Mouse (Mus musculus) ES-Bruce4 (cell line): ENCODE results near the gene Tha1. TPM values are rescaled to one million over a fixed set of nuclear protein-coding genes. Genes with fewer than 3 reads are reported as not detected.

Experiments used
- H3K27ac ChIP-seq: 2 replicates; pipeline ENCODE4 v1.5.1; 2012; ENCODE audit warnings: low read length, inconsistent platforms; ENCODE audit not compliant: insufficient read depth
- H3K27me3 ChIP-seq: 2 replicates; pipeline ENCODE4 v1.6.1; 2012; ENCODE audit warnings: mild to moderate bottlenecking, low read length, inconsistent platforms; ENCODE audit not compliant: control insufficient read depth, poor library complexity, insufficient read depth, severe bottlenecking
- H3K36me3 ChIP-seq: 2 replicates; pipeline ENCODE4 v1.6.1; 2012; ENCODE audit warnings: inconsistent platforms, mild to moderate bottlenecking, low read length, moderate library complexity; ENCODE audit not compliant: control insufficient read depth, poor library complexity, insufficient read depth, severe bottlenecking
- H3K4me1 ChIP-seq: one replicate; pipeline ENCODE4 v1.8.1; 2011; ENCODE audit warnings: low read length; ENCODE audit not compliant: control insufficient read depth, insufficient read depth
- H3K4me3 ChIP-seq: 2 replicates; pipeline ENCODE4 v1.5.1; 2011; ENCODE audit warnings: low read depth, mild to moderate bottlenecking, low read length
- H3K9ac ChIP-seq: 2 replicates; pipeline ENCODE4 v1.6.1; 2012; ENCODE audit warnings: low read depth, mild to moderate bottlenecking, inconsistent platforms; ENCODE audit not compliant: poor library complexity, severe bottlenecking
- H3K9me3 ChIP-seq: replicated peaks from 2 replicates; pipeline ENCODE4 v1.6.1; 2012; ENCODE audit warnings: mild to moderate bottlenecking, low read length, inconsistent platforms; ENCODE audit not compliant: control insufficient read depth, poor library complexity, insufficient read depth, severe bottlenecking
- CTCF ChIP-seq: IDR thresholded peaks from one replicate; pipeline ENCODE4 v1.8.1; 2011; ENCODE audit warnings: low read depth, low read length
- EP300 ChIP-seq: IDR thresholded peaks from 2 replicates; pipeline ENCODE4 v1.6.1; 2011; ENCODE audit warnings: low read depth, low read length; ENCODE audit not compliant: insufficient read depth
- POLR2A ChIP-seq: IDR thresholded peaks from one replicate; pipeline ENCODE4 v1.8.1; 2011; ENCODE audit warnings: low read length; ENCODE audit not compliant: insufficient read depth
- polyA plus RNA-seq: library from polyadenylated mRNA; stranded (reverse); fragments of >200 nt; gene quantifications from 2 replicates; pipeline ENCODE4 v1.2.4, GENCODE M21; 2011; ENCODE audit warnings: low read depth; ENCODE audit not compliant: missing spikeins, insufficient read depth, insufficient read length

Tha1 gene
- polyA plus RNA-seq, 1 experiment, result 1.1 TPM

- no peaks in the 10 kb centered on the region for H3K27me3 ChIP-seq
- H3K4me3 ChIP-seq, result no peak overlapping the region
- H3K4me1 ChIP-seq, result peaks cover 3% of the 10 kb centered on the region
- TF ChIP-seq CTCF, result no peak
- no peak for TF ChIP-seq EP300
- no peak for TF ChIP-seq POLR2A
- H3K9me3 ChIP-seq, result no peaks in the 10 kb centered on the region
- H3K27ac ChIP-seq, result no peak overlapping the region
- no peaks in the 10 kb centered on the region for H3K36me3 ChIP-seq
- H3K9ac ChIP-seq, result no peak overlapping the region
Measured at GRCm38 (mm10) chr11:117871376-117871775, 1.9 kb downstream of the Tha1 start.

- H3K9me3 ChIP-seq, result no peaks in the 10 kb centered on the region
- H3K27me3 ChIP-seq, result no peaks in the 10 kb centered on the region
- no peak for TF ChIP-seq EP300
- peak; percentile 92 for TF ChIP-seq CTCF
- TF ChIP-seq POLR2A, result no peak
- H3K36me3 ChIP-seq, result no peaks in the 10 kb centered on the region
- H3K4me1 ChIP-seq, result peaks cover 3% of the 10 kb centered on the region
- no peak overlapping the region for H3K9ac ChIP-seq
- peak overlapping the region; percentile 25 for H3K4me3 ChIP-seq
- H3K27ac ChIP-seq, result no peak overlapping the region
Measured at GRCm38 (mm10) chr11:117870688-117871365, 2.5 kb downstream of the Tha1 start.

DNA sequence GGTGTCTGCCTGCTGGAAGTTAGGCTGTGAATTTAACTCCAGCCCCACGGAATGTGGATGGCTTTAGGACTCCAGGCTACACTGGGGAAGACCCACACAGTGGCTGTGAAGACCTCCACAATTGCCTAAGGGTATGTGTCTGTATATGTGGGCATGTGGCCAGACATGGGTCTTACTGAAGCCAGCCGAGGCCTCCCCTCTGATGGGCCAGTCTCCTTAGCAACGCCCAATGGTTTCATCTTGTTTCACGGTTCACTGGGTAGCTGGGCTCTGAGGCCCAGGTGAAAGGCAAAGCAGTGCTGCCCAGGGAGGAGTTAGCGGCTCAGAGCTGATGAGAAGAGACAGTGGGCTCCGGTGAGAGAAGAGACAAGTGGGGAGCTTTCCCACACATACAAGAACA, 7.3 kb downstream of the Tha1 start:
- TF ChIP-seq EP300 (no peak), POLR2A (no peak), CTCF (no peak)
- no peaks in the 10 kb centered on the region for H3K9me3 ChIP-seq
- H3K9ac ChIP-seq, result no peak overlapping the region
- H3K27ac ChIP-seq, result no peak overlapping the region
- no peaks in the 10 kb centered on the region for H3K36me3 ChIP-seq
- no peak overlapping the region for H3K4me3 ChIP-seq
- H3K27me3 ChIP-seq, result no peaks in the 10 kb centered on the region
- H3K4me1 ChIP-seq, result peaks cover 7% of the 10 kb centered on the region

- Histone ChIP-seq H3K27ac (no peak overlapping the region), H3K9ac (no peak overlapping the region)
Measured at GRCm38 (mm10) chr11:117864805-117865204, 8.5 kb downstream of the Tha1 start.

DNA sequence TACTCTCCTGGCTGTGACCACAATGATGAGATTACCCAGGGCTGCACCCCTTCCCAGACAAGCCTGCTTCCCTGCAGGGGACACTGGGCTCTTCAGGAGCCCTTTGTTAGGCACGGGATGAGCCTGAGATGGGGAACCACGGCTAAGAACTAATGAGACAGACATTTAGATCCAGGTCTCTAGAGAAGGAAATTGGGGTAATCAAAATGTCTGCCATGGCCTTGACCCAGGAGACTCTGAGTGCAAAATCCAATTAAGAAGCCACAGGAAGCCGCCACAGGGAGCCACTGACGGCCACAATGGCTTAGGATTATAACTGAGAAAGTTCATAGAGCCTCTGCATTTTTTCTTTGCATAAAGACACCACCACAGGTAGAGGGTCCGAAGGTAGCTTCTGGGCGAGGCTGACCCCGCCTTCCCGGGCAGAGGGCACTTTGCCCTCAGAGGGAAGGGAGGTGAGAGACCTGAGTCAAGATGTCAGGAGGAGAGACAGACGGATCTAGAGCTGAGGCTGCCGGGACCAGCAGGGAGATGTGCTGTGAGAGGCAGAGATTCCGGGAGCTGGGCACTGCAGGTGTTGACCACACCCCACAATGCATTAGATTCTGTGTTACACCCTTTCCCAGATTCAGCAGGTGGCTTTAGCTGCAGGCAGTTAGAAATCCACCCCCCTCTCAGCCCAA, 10.0 kb downstream of the Tha1 start:
- H3K4me3 ChIP-seq, result no peak overlapping the region
- H3K4me1 ChIP-seq, result peaks cover 7% of the 10 kb centered on the region
- no peaks in the 10 kb centered on the region for H3K9me3 ChIP-seq
- no peak overlapping the region for H3K27ac ChIP-seq
- TF ChIP-seq EP300 (0 out of 2 replicates have a peak, but pooled peaks have one; percentile 60), CTCF (no peak)
- H3K36me3 ChIP-seq, result no peaks in the 10 kb centered on the region
- no peak overlapping the region for H3K9ac ChIP-seq
- no peaks in the 10 kb centered on the region for H3K27me3 ChIP-seq

More at GRCm38 (mm10) chr11:117864805-117865204, 8.5 kb downstream of the Tha1 start:
- no peaks in the 10 kb centered on the region for H3K9me3 ChIP-seq
- no peak overlapping the region for H3K4me3 ChIP-seq
- no peaks in the 10 kb centered on the region for H3K36me3 ChIP-seq
- H3K4me1 ChIP-seq, result peaks cover 7% of the 10 kb centered on the region
- no peaks in the 10 kb centered on the region for H3K27me3 ChIP-seq
- TF ChIP-seq CTCF, result no peak
- TF ChIP-seq EP300, result no peak
- no peak for TF ChIP-seq POLR2A

DNA sequence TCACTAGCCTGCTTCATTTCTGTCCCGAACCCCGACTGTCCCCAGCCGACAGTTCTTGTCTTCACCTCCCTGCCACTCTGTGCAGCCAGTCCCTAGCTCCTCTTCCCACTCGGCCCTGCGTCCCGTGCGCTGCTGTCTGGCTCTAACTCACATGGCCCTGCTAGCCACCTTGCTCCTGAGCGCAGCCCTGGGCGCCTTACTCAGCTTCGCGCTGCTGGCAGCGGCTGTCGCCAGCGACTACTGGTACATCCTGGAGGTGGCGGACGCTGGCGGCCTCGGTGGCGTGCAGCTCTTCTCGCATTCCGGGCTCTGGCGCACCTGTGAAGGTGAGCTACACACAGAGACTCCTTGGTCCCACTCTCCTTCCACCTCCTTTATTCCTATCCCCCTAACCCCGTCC, 12.7 kb downstream of the Tha1 start, which contains the start of gene Tmem235:
Gene Tmem235, plus strand, starts transcription at position 152 of the 400 bp plus-strand sequence.
- H3K27ac ChIP-seq, result no peak within 1 kb of the TSS
- peaks cover 7% of the 10 kb centered on the region for H3K4me1 ChIP-seq
- H3K9ac ChIP-seq, result no peak within 1 kb of the TSS
- peak within 1 kb of the TSS; percentile 39 for H3K4me3 ChIP-seq
- H3K36me3 ChIP-seq, result peaks cover 13% of the 10 kb centered on the region
- H3K27me3 ChIP-seq, result no peaks in the 10 kb centered on the region
- no peaks in the 10 kb centered on the region for H3K9me3 ChIP-seq
- TF ChIP-seq POLR2A (no peak), CTCF (no peak), EP300 (no peak)
